Mouse (Mus musculus) adrenal gland, postnatal 10 days (tissue): ENCODE results near the gene Ptprj. TPM values are rescaled to one million over a fixed set of nuclear protein-coding genes. Genes with fewer than 3 reads are reported as not detected.

Experiments
- DNase-seq: peaks from one replicate; pipeline ENCODE4 v3.0.0; 2021; ENCODE audit warnings: mixed read lengths
- long read RNA-seq, 2 experiments: library from polyadenylated mRNA; stranded (forward); transcript quantifications; one replicate each; pipeline ENCODE4 v2.0.0; 2021
- total RNA-seq, 2 experiments: library from RNA; stranded (reverse); gene quantifications; 2 replicates each; pipeline ENCODE4 v1.2.3; 2021

Gene Ptprj
- total RNA-seq: 10 to 100 TPM; 20.9 to 23.2 TPM
- long read RNA-seq, experiment 1, partial matches to known transcripts: 1 of 11 reads
- long read RNA-seq, experiment 1, other reads (novel, unspliced or antisense): 10 of 11 reads
- long read RNA-seq, experiment 2, partial matches to known transcripts: 0 of 1 reads
- long read RNA-seq, experiment 2, other reads (novel, unspliced or antisense): 1 of 1 reads

GRCm38 (mm10) chr2:90580236-90581005, at the start of gene Ptprj:
TSS of gene Ptprj (minus strand) at chr2:90580647.
- DNase-seq: peak; percentile 80

GRCm38 (mm10) chr2:90629552-90629951, 49.1 kb upstream of the Ptprj start:
- DNase-seq: no peak

GRCm38 (mm10) chr2:90628261-90628660, 47.8 kb upstream of the Ptprj start:
- no peak for DNase-seq

GRCm38 (mm10) chr2:90624920-90625319, 44.5 kb upstream of the Ptprj start:
- peak; percentile 71 for DNase-seq

GRCm38 (mm10) chr2:90624339-90624738, 43.9 kb upstream of the Ptprj start:
- DNase-seq: peak; percentile 54

- no peak for DNase-seq
These were observed 40.4 kb upstream of the Ptprj start for GRCm38 (mm10) chr2:90620815-90621214.

GRCm38 (mm10) chr2:90619648-90620047, 39.2 kb upstream of the Ptprj start:
- DNase-seq: no peak

GRCm38 (mm10) chr2:90614651-90615171, 34.3 kb upstream of the Ptprj start:
- DNase-seq: no peak

GRCm38 (mm10) chr2:90613591-90613990, 33.1 kb upstream of the Ptprj start:
- DNase-seq: no peak

- DNase-seq: no peak
These were observed 32.6 kb upstream of the Ptprj start for GRCm38 (mm10) chr2:90613006-90613405.

- peak; percentile 88 for DNase-seq
These were observed 31.6 kb upstream of the Ptprj start for GRCm38 (mm10) chr2:90611959-90612571.

- no peak for DNase-seq
These were observed 20.6 kb upstream of the Ptprj start for GRCm38 (mm10) chr2:90601056-90601455.

- no peak for DNase-seq
These were observed 7.7 kb upstream of the Ptprj start for GRCm38 (mm10) chr2:90588141-90588540.

GRCm38 (mm10) chr2:90584506-90584905, 4.1 kb upstream of the Ptprj start:
- no peak for DNase-seq

GRCm38 (mm10) chr2:90583628-90584131, 3.2 kb upstream of the Ptprj start:
- DNase-seq: no peak

GRCm38 (mm10) chr2:90582814-90583213, 2.4 kb upstream of the Ptprj start:
- DNase-seq: no peak

- DNase-seq: no peak
These were observed 1.9 kb upstream of the Ptprj start for GRCm38 (mm10) chr2:90582311-90582710.

- no peak for DNase-seq
These were observed 1.3 kb upstream of the Ptprj start for GRCm38 (mm10) chr2:90581796-90582125.

GRCm38 (mm10) chr2:90581006-90581795, 754 bp upstream of the Ptprj start:
- no peak for DNase-seq

GRCm38 (mm10) chr2:90579728-90580235, 665 bp downstream of the Ptprj start:
- peak; percentile 74 for DNase-seq

- no peak for DNase-seq
These were observed 1.3 kb downstream of the Ptprj start for GRCm38 (mm10) chr2:90579038-90579727.
